Mouse (Mus musculus): ENCODE measurements around the gene Ints14.

- TF ChIP-seq CTCF (IDR thresholded peaks at IDR 0.05; ENCODE audit: low read depth) (no peak), EP300 (IDR thresholded peaks at IDR 0.05; ENCODE audit: low read depth) (no peak)
Observed at GRCm38 (mm10) chr9:65027241-65027640, 66.5 kb downstream of the Ints14 start.

Data from heart, postnatal 0 days (tissue).